Mouse (Mus musculus) kidney, postnatal 10 days (tissue): ENCODE results near the gene Ftl1.

Experiments used
- DNase-seq: peaks from one replicate; pipeline ENCODE4 v3.0.0; 2021; ENCODE audit warnings: mixed read lengths

Gene Ftl1

DNA sequence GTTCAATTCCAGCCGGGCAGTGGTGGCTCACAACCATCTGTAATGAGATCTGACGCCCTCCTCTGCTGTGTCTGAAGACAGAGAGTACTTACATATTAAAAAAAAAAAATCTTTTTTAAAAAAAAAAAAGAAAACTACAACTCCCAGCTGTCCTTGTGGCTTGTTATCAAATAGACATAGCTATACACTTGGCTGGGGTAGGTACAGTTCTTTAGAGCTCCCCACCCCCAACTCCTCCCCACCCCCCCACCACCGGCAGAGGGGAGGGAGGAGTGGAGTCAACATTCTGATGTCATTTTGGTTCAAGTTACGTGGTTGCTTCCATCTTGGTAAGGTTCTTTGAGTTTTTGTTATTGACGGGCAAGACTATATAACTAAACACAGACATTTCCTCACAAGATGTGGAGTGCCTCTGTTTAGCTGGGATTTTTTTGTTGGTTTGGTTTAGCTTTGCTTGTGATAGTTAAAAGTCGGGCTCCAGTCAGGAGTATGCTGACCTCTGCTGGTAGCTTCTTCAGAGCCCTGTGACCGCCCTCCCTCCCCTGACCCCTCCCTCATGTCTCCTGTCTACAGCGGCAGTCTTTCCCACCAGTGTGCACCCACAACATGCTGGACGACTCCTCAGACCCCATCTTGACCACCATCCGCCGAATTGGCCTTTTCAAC lies 12.2 kb downstream of the Ftl1 start:
- peak; percentile 70 for DNase-seq

DNA sequence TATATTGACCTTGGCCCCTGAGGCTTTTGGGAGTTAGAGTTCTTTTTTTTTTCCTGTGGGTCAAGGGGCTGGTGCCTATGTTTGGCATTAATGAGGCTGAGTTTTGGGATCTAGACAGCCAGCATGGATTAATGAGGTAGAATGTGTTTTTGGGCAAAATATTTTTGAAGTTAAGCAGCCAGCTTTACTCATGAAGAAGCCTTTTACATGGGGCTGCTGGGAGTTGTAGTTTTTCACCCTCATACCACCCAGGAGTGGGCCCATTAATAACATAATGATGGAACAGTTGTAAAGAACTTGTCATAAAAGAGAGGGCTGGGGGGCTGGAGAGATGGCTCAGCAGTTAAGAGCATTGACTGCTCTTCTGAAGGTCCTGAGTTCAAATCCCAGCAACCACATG lies 13.1 kb downstream of the Ftl1 start:
- no peak for DNase-seq

DNA sequence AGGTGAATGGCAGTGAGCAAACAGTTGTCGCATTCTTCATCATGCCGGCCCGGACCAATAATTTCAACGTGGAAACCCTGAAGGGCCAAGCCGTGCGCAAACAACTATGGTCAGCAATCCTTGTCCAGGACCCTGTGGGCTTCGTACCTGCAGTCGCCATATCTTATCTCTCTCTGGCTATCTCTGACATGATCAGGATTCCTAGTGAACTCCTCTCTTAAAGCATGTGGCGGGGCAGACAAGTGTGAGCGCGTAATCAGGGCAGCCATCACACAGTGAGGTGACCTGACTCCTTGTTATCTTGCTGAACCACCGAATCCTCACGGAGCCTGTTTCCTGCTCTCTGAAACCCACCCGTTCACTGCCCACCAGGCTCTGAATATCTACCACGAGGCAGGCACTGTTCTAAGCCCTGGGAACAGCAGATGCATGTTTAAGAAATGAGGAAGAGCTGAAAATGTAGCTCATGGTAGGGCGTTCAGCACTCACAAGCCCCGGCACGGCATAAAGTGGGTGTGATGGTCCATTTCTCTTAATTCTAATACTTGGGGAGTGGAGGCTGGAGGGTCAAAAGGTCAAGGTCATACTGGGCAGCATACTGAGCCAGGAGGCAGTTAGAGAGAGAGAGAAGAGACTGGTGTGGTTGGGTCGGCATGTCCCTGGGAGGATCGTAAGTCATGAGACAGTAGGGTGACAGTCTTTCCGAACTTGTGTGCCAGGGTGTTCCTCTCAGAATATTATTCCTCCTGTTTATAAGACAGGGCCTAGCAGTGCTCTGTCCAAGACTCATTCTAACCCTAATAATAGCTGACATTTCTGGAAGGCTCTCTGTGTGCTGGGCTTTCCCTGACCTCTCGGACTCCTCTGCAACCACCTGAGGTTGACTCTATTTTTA lies 15.9 kb downstream of the Ftl1 start:
- DNase-seq, result no peak

DNA sequence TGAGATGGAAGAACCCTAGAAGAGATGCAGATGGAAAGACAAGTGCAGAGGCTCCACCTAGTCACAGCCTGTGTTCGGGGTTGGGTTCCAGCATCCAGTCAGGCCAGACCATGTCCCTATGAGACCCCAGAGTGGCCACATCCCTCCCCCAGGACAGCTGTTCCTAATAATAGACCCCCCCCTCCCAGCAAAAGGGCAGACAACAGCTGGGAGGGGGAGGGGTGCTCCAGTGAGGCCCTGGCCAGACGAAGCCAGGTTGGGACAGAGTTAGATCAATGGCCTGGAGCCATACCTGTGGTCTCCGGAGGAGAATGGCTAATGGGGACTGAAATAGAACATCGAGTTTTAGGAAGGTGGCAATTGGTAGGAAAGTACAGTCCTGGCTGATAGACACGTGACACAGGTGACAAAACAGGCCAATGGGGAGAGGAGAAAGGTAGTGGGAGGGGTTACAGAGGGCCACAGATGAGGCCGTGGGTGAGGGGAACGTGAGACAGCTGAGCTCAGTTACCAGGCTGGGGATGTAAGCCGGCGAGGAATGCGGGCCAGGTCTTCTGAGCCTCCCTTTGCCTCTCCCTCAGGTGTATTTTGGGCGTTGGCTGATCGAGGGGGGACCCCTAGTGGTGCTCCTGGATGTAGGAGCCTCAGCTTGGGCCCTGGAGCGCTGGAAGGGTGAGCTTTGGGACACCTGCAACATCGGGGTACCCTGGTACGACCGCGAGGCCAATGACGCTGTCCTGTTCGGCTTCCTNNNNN lies 22.0 kb downstream of the Ftl1 start, which contains the start of gene Ruvbl2:
Gene Ruvbl2, minus strand, starts transcription at position 576 of the 756 bp plus-strand sequence.
- peak; percentile 54 for DNase-seq

- DNase-seq, result no peak
Observed at GRCm38 (mm10) chr7:45437046-45437445, 22.6 kb downstream of the Ftl1 start.

DNA sequence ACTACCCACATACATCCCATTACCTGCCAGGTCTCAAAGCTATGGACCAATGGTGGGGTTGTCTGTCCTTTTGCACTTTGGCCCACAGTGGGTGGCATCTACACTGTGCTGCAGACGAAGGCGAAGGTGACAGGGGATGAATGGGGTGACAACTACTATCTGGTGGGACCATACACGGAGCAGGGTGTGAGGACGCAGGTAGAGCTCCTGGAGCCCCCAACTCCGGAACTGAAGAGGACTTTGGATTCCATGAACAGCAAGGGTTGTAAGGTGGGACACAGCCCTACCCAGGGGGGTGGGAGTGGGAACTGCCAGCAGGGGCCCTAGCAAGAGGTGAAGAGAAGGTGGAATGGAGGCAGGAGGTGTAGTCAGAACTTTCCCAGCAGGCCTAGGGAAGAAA lies 23.2 kb downstream of the Ftl1 start:
- DNase-seq, result no peak

DNA sequence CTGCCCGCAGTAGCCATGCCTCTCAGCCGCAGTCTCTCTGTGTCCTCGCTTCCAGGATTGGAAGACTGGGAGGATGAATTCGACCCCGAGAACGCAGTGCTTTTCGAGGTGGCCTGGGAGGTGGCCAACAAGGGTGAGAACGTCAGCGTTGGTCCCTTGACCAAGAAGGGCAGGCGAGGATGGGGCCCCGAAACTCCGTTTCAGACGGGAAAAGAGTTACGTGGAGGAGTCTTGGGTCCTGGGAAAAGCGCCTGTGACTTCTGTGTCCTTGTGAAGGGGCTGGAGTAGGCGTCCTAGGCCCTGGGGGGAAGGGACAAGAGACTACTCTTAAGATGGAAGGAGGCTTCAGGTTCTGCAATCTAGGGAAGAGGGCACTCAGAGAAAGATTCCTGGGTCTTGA lies 24.6 kb downstream of the Ftl1 start:
- no peak for DNase-seq

DNA sequence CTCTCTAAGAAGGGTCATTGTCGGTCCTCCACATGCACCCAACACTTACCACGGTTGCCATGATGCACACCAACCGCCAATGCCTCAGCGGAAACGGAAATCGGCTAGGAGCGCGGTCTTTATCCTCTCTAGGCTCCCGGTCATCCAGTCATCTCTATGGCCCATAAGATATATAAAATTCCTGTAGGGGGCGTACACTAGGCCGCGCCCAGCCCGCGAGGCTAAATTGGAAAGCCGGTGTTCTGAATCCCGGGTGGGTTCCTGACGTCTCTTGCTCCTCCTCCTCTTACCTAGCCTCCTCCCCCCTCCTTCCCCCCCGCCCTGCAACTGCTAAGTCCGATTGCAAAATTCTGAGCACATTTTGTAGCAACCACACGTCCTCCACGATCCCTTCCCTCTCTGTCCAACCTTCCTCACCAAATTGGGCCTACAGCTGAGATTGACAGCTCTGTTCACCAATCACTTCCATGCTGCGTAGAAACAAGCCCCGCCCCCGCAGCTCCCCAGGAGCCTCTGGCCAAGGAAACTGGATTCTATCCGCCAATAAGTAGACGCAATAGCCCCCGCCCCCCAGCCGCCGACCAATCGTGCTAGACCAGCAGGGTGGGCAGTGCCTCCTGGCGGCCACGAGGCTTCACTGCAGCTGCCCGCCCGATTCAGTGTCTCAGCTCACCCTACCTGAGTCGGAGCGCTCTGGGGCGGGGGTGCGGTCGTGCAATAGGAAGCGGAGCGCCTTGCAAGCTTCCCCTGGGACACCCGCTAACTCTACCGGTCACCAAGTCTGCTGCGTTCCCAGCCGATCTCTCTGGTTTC lies 25.3 kb downstream of the Ftl1 start, which contains the start of gene Gys1:
Gene Gys1, plus strand, starts transcription at position 642 of the 813 bp plus-strand sequence.
- DNase-seq, result peak; percentile 100

DNA sequence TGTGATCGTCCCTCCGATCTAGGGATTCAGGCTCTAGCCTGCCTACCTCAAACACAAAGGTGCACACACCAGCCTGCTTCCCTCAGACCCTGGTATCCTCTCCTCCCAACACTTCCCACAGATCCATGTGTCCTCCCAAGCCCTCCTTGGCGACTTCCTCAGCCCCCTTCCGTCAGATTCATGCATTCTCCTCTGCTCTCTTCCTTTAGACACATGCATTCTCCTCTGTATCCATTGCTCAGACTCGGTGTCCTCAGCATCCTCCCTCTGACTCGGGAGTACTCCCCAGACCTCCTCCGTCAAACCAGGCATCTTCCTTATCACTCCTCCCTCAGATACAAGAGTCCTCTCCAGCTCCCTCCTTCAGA lies 25.9 kb downstream of the Ftl1 start:
- DNase-seq, result no peak

GRCm38 (mm10) chr7:45426556-45426955 lies 33.1 kb downstream of the Ftl1 start:
- no peak for DNase-seq

GRCm38 (mm10) chr7:45421194-45421593 lies 38.5 kb downstream of the Ftl1 start:
- no peak for DNase-seq

GRCm38 (mm10) chr7:45420615-45420919 lies 39.1 kb downstream of the Ftl1 start, which contains the start of gene Lhb:
Lhb (plus strand) TSS chr7:45420820.
- no peak for DNase-seq

DNA sequence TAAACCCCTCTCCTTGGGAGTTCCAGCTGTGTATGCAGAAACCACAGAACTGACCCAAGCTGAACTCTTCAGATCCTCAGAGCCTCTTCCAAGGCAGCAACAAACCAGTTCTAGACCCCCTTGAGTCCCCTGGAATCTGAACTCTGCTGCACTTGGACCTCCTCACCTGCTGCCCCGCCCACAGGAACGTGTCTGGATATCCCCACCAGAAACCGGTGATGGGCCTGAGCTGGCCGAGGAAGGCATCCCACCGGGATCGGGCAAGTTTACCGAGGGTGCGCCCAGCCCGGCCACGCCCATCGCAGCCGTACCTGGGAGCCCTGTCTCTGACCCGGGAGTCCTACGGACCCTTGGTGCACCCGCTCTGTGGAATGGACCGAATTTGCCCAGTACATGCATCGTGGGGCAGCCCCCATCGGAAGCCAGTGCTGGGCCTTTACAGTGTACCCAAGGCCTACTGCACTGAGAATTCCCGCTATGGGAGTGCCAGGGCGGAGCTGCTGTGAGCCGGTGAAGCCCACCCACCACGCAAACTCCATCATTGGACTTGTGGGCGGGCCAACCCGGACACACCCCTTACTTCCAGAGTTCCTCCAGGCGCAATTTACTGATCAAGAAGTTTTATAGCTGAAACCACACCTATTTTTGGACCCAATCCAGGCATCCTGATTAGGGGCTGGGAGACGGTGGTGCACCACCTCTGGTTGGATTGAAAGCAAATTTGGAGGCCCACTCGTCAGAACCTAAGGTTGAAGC lies 39.6 kb downstream of the Ftl1 start:
- DNase-seq, result no peak

- DNase-seq, result no peak
Observed at GRCm38 (mm10) chr7:45417962-45418492, 41.7 kb downstream of the Ftl1 start.

- DNase-seq, result no peak
Observed at GRCm38 (mm10) chr7:45415636-45416035, 44.0 kb downstream of the Ftl1 start.

DNA sequence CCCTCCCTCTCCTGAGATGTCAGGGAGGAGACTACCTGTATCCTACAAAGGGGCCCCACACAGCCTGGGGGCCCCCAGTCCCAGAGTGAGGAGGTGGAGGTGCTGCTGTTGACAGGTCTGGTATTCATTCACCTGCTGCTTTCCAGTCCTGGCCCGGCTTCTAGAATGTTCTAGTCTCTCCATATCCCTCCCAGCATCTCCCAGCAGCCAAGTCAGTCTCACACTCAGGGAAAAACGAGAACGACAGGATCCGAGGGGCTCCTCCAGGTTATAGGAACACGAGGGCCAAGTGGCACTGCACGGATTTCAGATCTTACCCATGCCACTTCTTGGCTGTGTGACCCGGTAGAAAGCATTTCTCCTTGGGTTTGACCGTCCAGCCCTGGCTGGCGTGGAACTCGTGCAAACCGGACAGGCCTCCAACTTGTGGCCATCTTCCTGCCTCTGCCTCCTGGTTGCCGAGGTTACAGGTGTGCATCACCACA lies 44.9 kb downstream of the Ftl1 start:
- DNase-seq, result no peak

DNA sequence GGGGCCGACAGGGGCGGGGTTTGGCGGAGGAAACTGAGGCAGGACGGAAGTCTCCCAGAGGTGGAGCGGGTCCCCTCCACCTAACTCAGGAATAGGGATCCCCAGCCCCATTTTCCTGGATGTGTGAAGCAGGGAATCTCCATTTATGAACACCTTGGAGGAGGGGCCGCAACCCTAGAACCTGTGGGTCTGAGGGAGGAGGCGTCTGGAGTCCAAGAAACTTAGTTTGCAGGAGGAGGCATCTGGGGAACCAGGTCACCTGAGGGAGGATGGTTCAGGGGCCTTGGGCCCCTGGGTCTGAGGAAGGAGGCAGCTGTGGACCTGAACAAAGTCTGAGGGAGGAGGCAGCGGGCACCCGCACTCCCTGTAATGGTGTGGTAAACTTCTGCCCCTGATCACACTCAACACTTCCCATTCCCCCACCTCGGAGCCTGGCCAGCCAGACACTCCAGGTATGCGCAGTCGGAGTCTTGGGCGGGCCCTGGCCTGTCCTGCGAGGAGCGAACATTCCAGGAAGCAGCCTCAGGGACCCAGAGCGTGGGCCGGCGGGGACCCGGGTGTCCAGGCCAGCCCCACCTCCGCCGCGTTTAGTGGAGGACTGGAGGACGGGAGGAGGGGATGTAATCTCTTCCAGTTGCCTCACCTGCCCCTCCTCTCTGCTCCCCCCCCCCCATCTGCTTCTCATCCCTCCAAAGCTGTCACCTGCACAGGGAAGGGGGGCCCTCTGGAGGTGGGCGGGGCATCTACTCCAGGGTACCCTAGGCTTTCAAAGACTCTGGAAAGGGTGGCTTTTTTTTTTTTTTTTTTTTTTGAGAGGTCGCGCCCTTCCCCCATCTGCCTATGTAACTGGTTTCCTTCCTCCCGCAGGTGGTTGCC lies 45.6 kb downstream of the Ftl1 start:
- DNase-seq, result peak; percentile 50

DNA sequence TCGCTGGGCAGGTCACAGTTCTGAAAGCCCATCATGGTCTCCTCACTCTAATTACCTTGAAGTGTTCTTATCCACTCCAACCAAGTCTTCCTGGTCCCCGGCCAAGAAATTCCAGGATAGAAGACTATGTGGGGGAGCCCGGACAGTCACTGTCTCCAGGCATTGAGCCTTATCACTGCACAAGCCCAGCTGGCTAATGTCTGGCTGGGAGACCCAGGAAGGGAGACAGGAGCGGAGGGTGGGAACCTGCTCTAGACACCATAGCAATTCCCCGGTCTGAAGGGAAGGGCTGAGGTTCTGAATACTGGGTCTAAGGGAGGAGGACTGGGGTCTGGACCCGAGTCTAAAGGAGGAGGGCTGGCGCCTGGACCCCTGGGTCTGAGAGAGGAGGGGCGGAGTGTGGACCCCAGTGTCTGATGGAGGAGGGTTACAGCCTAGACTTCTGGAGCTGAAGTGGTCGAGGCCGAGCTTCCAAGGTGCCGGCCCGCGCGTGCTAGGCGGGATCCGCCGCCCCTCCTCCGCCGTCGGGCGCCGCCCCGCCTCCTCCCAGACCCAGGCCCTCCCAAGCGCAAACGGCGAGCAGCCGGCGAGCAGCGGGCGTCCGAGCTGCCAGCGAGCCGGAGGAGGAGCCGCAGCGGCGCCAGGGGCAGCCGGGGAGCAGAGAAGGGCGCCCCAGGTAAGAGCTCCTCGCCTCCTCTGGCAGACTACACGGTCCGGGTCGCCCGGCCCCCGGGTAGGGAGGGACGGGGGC lies 46.4 kb downstream of the Ftl1 start, which contains the start of gene Ntf5:
Gene Ntf5, plus strand, starts transcription at position 583 of the 751 bp plus-strand sequence.
- DNase-seq, result peak; percentile 66

DNA sequence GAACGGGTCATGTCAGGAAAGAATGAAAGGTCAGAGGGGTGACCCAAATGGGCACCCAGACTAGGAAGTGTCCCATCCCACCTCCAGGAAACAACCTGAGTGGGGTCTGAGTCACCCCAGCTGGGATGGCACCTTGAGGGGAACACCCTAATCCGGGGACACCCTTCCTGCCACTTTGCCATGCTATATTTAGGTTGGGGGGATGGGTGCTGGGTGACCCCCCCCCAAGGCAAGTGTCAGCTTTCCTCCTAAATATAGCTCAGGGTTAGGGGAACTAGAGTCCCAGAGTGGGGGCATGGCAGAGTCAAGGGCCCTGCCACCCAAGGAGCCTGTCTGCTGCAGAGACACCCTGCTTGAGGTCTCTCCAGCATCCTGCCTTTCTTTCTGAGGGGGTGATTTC lies 47.3 kb downstream of the Ftl1 start:
- no peak for DNase-seq
